Mouse (Mus musculus) ES-E14 (cell line): Measurements from ENCODE around the gene Rcbtb2. TPM values are rescaled to one million over a fixed set of nuclear protein-coding genes. Genes with fewer than 3 reads are reported as not detected.
"Not testable (repeated sequence)": the region's sequence is repeated elsewhere in the genome, so short reads cannot be mapped to it uniquely, and the experiment has no call there.

Experiments
- DNase-seq: peaks from one replicate; pipeline ENCODE4 v3.0.0-alpha.2; 2013; ENCODE audit warnings: low read depth, low spot score
- H3K27ac ChIP-seq: 2 replicates; pipeline ENCODE4 v1.5.1; 2012; ENCODE audit warnings: low read depth, mild to moderate bottlenecking, low read length, moderate library complexity, mixed read lengths; ENCODE audit not compliant: poor library complexity, insufficient read depth, severe bottlenecking
- H3K36me3 ChIP-seq: 2 replicates; pipeline ENCODE4 v1.6.1; 2012; ENCODE audit warnings: mild to moderate bottlenecking, low read length, moderate library complexity, mixed read lengths; ENCODE audit not compliant: control insufficient read depth, poor library complexity, insufficient read depth, severe bottlenecking
- H3K4me1 ChIP-seq, 2 experiments: fragments of 150-350 bp in 1 of 2; sonication (generic) in 1 of 2; 2 replicates each; pipeline ENCODE4 v1.6.1; 2012; ENCODE audit warnings: low read length in 2 of 2, mild to moderate bottlenecking in 1 of 2, mixed read lengths in 1 of 2; ENCODE audit not compliant: control insufficient read depth in 2 of 2, insufficient read depth in 2 of 2, poor library complexity in 1 of 2
- H3K4me3 ChIP-seq, 2 experiments: fragments of 150-350 bp in 1 of 2; sonication (generic) in 1 of 2; 2 replicates each; pipeline ENCODE4 v1.5.1; 2012; ENCODE audit warnings: low read length in 2 of 2, low read depth in 1 of 2, mild to moderate bottlenecking in 1 of 2, mixed read lengths in 1 of 2; ENCODE audit not compliant: insufficient read depth in 1 of 2, poor library complexity in 1 of 2, severe bottlenecking in 1 of 2
- H3K9ac ChIP-seq: 2 replicates; pipeline ENCODE4 v1.6.1; 2012; ENCODE audit warnings: low read depth, mild to moderate bottlenecking, low read length, mixed read lengths; ENCODE audit not compliant: poor library complexity, insufficient read depth, severe bottlenecking
- H3K9me3 ChIP-seq: fragments of 150-350 bp; sonication (generic); 2 replicates; pipeline ENCODE4 v1.6.1; 2012; ENCODE audit warnings: low read depth, mild to moderate bottlenecking, low read length; ENCODE audit not compliant: control insufficient read depth, insufficient read depth
- CHD2 ChIP-seq: IDR thresholded peaks from 2 replicates; pipeline ENCODE4 v1.6.1; 2014; ENCODE audit warnings: mild to moderate bottlenecking, low read depth, low read length, inconsistent platforms
- HCFC1 ChIP-seq: IDR thresholded peaks from 2 replicates; pipeline ENCODE4 v1.6.1; 2012; ENCODE audit warnings: low read length, inconsistent platforms, borderline replicate concordance; ENCODE audit not compliant: insufficient read depth
- MAFK ChIP-seq: IDR thresholded peaks from 2 replicates; pipeline ENCODE4 v1.6.1; 2014; ENCODE audit warnings: mild to moderate bottlenecking, low read depth, low read length, inconsistent platforms; ENCODE audit not compliant: insufficient read depth
- ZC3H11A ChIP-seq: IDR thresholded peaks from 2 replicates; pipeline ENCODE4 v1.6.1; 2012; ENCODE audit warnings: low read depth, mild to moderate bottlenecking, inconsistent platforms, low read length, borderline replicate concordance
- ZNF384 ChIP-seq: IDR thresholded peaks from 2 replicates; pipeline ENCODE4 v1.6.1; 2012; ENCODE audit warnings: low read depth, low read length, inconsistent platforms
- in situ Hi-C, 2 experiments: fragments of 600-800 bp; cut with MboI; formaldehyde crosslinking; loops; one replicate each; pipeline ENCODE4 v1.15.1; 2025; ENCODE audit warnings: low sequenced_read_pairs in 2 of 2, inconsistent platforms in 1 of 2; ENCODE audit not compliant: unreplicated experiment in 2 of 2
- total RNA-seq: library from RNA; depleted of rRNA; stranded (reverse); fragments of 300-350 nt; gene quantifications from 2 replicates; pipeline ENCODE4 v1.2.3, GENCODE M21; 2012

The Rcbtb2 gene
- total RNA-seq, 1 experiment = 11.2 TPM

DNA sequence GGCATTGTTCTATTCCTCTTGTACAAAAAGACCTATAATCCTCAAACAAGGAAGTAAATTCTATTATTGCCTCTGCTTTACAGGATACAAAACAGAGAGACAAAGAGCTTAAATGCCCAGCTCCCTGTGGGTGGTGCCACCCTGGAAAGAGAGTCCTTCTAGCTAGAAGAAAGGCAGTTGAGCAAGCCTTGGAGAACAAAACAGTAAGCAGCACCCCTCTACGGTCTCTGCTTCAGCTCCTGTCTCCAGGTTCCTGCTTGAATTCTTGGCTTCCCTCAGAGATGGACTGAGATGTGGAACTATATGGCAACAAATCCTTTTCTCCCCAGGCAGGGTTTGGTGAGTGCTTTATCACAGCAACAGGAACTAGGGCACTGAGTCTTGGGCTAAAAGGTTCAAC lies 11.7 kb upstream of the Rcbtb2 start:
- DNase-seq = no peak
- in situ Hi-C loops = no loop called here
- TF ChIP-seq ZC3H11A = no peak
- Histone ChIP-seq H3K4me3 (no peak overlapping the region), H3K27ac (no peak overlapping the region), H3K36me3 (no peaks in the 10 kb centered on the region), H3K4me1 (peaks cover 0 to 10% of the 10 kb centered on the region in 2 experiments; a peak in 1 of 4 replicates), H3K9ac (no peak overlapping the region), H3K9me3 (no peaks in the 10 kb centered on the region)

- DNase-seq = no peak
- H3K9me3 ChIP-seq = no peaks in the 10 kb centered on the region
- peaks cover 0 to 6% of the 10 kb centered on the region in 2 experiments; a peak in 1 of 4 replicates for H3K4me1 ChIP-seq
- H3K4me3 ChIP-seq = no peak overlapping the region
- TF ChIP-seq HCFC1 = no peak
- no peak for TF ChIP-seq ZNF384
- no peak for TF ChIP-seq MAFK
- no peak for TF ChIP-seq CHD2
- TF ChIP-seq ZC3H11A = no peak
- H3K27ac ChIP-seq = no peak overlapping the region
- no peak overlapping the region for H3K9ac ChIP-seq
- in situ Hi-C loops = no loop called here
- no peaks in the 10 kb centered on the region for H3K36me3 ChIP-seq
Observed at GRCm38 (mm10) chr14:73112186-73112840, 10.5 kb upstream of the Rcbtb2 start.

DNA sequence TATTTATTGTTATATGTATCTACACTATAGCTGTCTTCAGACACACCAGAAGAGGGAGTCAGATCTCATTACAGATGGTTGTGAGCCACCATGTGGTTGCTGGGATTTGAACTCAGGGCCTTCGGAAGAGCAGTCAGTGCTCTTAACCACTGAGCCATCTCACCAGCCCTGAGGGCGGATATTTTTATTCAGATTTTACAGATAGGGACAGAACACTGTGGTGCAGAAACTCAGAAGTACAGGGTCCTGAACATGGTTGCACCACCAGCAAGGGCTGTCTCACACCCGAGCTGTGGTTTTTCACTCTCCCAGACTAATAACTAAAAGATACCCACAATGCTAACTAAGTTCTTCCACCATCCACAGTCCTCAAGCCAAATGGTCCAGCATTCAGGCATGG lies 7.9 kb upstream of the Rcbtb2 start:
- DNase-seq, in situ Hi-C loops, H3K4me1 ChIP-seq, H3K9me3 ChIP-seq, H3K4me3 ChIP-seq, H3K9ac ChIP-seq, H3K36me3 ChIP-seq, H3K27ac ChIP-seq: not testable (repeated sequence)

DNA sequence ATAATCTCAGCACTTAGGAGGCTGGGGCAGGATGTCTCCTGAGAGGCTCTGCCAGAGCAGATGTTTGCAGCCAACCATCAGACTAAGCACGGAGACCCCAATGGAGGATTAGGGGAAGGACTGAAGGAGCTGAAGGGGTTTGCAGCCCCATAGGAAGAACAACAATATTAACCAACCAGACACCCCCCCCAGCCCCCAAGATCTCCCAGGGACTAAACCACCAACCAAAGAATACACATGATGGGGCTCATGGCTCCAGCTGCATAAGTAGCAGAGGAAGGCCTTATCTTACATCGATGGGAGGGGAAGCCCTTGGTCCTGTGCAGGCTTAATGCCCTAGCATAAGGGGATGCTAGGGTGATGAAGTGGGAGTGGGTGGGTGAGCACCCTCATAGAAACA lies 6.5 kb upstream of the Rcbtb2 start:
- Histone ChIP-seq H3K36me3 (no peaks in the 10 kb centered on the region), H3K4me3 (no peak overlapping the region), H3K4me1 (peaks cover 0 to 7% of the 10 kb centered on the region in 2 experiments; a peak in 1 of 4 replicates), H3K9ac (no peak overlapping the region), H3K9me3 (no peaks in the 10 kb centered on the region), H3K27ac (no peak overlapping the region)
- in situ Hi-C loops = no loop called here
- DNase-seq = no peak
- TF ChIP-seq MAFK (no peak), ZC3H11A (no peak), HCFC1 (no peak)

DNA sequence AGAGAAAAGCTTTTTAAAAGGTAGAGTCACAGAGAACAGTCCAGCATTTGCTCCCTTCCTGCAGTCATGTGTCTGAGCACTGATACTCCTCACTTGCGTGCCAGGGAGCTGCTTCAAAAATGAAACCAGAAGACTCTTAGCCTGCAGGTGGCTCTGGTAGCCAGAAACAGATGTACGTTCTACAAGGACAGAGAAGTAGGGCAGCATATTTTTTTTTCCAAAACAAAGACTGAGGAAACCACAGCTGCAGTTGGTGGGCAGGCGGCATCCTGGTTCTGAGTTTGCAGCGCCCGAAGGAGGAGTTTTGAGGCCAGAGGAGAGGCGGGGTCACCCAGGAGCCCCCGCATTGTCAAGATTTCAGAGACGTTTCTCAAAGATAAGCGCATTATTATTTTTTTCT lies 5.9 kb upstream of the Rcbtb2 start:
- Histone ChIP-seq H3K36me3 (no peaks in the 10 kb centered on the region), H3K27ac (no peak overlapping the region)
- in situ Hi-C loops = no loop called here

More for the DNA sequence above, 5.9 kb upstream of the Rcbtb2 start:
- Histone ChIP-seq H3K4me1 (peaks cover 0 to 7% of the 10 kb centered on the region in 2 experiments; a peak in 1 of 4 replicates), H3K4me3 (no peak overlapping the region), H3K9ac (no peak overlapping the region), H3K9me3 (no peaks in the 10 kb centered on the region)
- no peak for DNase-seq
- TF ChIP-seq ZNF384 (no peak), HCFC1 (no peak), CHD2 (no peak), ZC3H11A (no peak), MAFK (no peak)
